Mouse (Mus musculus): Measurements from ENCODE around the gene Cel. TPM values are rescaled to one million over a fixed set of nuclear protein-coding genes. Genes with fewer than 3 reads are reported as not detected.

Cel gene
- total RNA-seq, 2 experiments from 2014 or later, result not detected

GRCm38 (mm10) chr2:28540587-28541227 lies 22.5 kb downstream of the Cel start:
- no peak for DNase-seq (ENCODE audit: low spot score in 2 of 2)
- intact Hi-C loops (cut with DNase I), result no loop called here

- no peak for DNase-seq (ENCODE audit: low spot score in 2 of 2)
- intact Hi-C loops (cut with DNase I), result no loop called here
These were observed 23.3 kb downstream of the Cel start for GRCm38 (mm10) chr2:28539949-28540348.

GRCm38 (mm10) chr2:28539206-28539605 lies 24.0 kb downstream of the Cel start:
- intact Hi-C loops (cut with DNase I), result no loop called here

GRCm38 (mm10) chr2:28538817-28539128 lies 24.4 kb downstream of the Cel start:
- no peak for DNase-seq (ENCODE audit: low spot score in 2 of 2)
- intact Hi-C loops (cut with DNase I), result no loop called here

More at GRCm38 (mm10) chr2:28539206-28539605, 24.0 kb downstream of the Cel start:
- DNase-seq (ENCODE audit: low spot score in 2 of 2), result peak; percentile 66 to 92

- no peak for DNase-seq (ENCODE audit: low spot score in 2 of 2)
- intact Hi-C loops (cut with DNase I), result no loop called here
These were observed 25.0 kb downstream of the Cel start for GRCm38 (mm10) chr2:28537995-28538816.

GRCm38 (mm10) chr2:28537634-28537920 lies 25.6 kb downstream of the Cel start:
- intact Hi-C loops (cut with DNase I), result no loop called here

GRCm38 (mm10) chr2:28536766-28537633 lies 26.2 kb downstream of the Cel start:
- DNase-seq (ENCODE audit: low spot score in 2 of 2), result no peak
- intact Hi-C loops (cut with DNase I), result no loop called here

More at GRCm38 (mm10) chr2:28537634-28537920, 25.6 kb downstream of the Cel start:
- DNase-seq (ENCODE audit: low spot score in 2 of 2), result no peak

- intact Hi-C loops (cut with DNase I), result no loop called here
- no peak for DNase-seq (ENCODE audit: low spot score in 2 of 2)
These were observed 27.0 kb downstream of the Cel start for GRCm38 (mm10) chr2:28536166-28536565.

GRCm38 (mm10) chr2:28535650-28536049 lies 27.6 kb downstream of the Cel start:
- DNase-seq (ENCODE audit: low spot score in 2 of 2), result peak; percentile 66 to 71
- intact Hi-C loops (cut with DNase I), result no loop called here

GRCm38 (mm10) chr2:28535263-28535540 lies 28.0 kb downstream of the Cel start:
- intact Hi-C loops (cut with DNase I), result no loop called here
- DNase-seq (ENCODE audit: low spot score in 2 of 2), result no peak

GRCm38 (mm10) chr2:28534436-28535262 lies 28.6 kb downstream of the Cel start:
- no peak for DNase-seq (ENCODE audit: low spot score in 2 of 2)

GRCm38 (mm10) chr2:28533901-28534435 lies 29.2 kb downstream of the Cel start:
- intact Hi-C loops (cut with DNase I), result no loop called here
- no peak for DNase-seq (ENCODE audit: low spot score in 2 of 2)

More at GRCm38 (mm10) chr2:28534436-28535262, 28.6 kb downstream of the Cel start:
- intact Hi-C loops (cut with DNase I), result no loop called here

GRCm38 (mm10) chr2:28532938-28533771 lies 30.0 kb downstream of the Cel start:
- intact Hi-C loops (cut with DNase I), result no loop called here

GRCm38 (mm10) chr2:28530311-28530710 lies 32.9 kb downstream of the Cel start:
- DNase-seq (ENCODE audit: low spot score in 2 of 2), result no peak

More at GRCm38 (mm10) chr2:28532938-28533771, 30.0 kb downstream of the Cel start:
- peak; percentile 84 to 94 for DNase-seq (ENCODE audit: low spot score in 2 of 2)

GRCm38 (mm10) chr2:28529856-28530255 lies 33.3 kb downstream of the Cel start:
- intact Hi-C loops (cut with DNase I), result no loop called here
- DNase-seq (ENCODE audit: low spot score in 2 of 2), result no peak

More at GRCm38 (mm10) chr2:28530311-28530710, 32.9 kb downstream of the Cel start:
- intact Hi-C loops (cut with DNase I), result no loop called here

- intact Hi-C loops (cut with DNase I), result no loop called here
- no peak for DNase-seq (ENCODE audit: low spot score in 2 of 2)
These were observed 34.9 kb downstream of the Cel start for GRCm38 (mm10) chr2:28528354-28528730.

GRCm38 (mm10) chr2:28527436-28528353 lies 35.5 kb downstream of the Cel start:
- intact Hi-C loops (cut with DNase I), result no loop called here
- DNase-seq (ENCODE audit: low spot score in 2 of 2), result no peak

All from left cerebral cortex, postnatal 14 days (tissue).